Mouse (Mus musculus) left cerebral cortex, adult 2 months (tissue): Measurements from ENCODE around the gene Gm43064. TPM values are rescaled to one million over a fixed set of nuclear protein-coding genes. Genes with fewer than 3 reads are reported as not detected.
A peak's percentile ranks its signal among the peaks of the same experiment; 100 is the strongest.
"Not testable (repeated sequence)": the region's sequence is repeated elsewhere in the genome, so short reads cannot be mapped to it uniquely, and the experiment has no call there.

Source experiments
- DNase-seq, 2 experiments: peaks; one replicate each; pipeline ENCODE4 v3.0.0; 2021 to 2022; ENCODE audit warnings: low spot score in 2 of 2, mixed read lengths in 1 of 2; ENCODE audit errors: extremely low spot score in 1 of 2
- H3K27ac ChIP-seq: fragments of 200-600 bp; 2 replicates; pipeline ENCODE4 v1.8.1; 2022
- H3K4me3 ChIP-seq: fragments of 200-600 bp; 2 replicates; pipeline ENCODE4 v1.8.1; 2022
- CTCF ChIP-seq: fragments of 200-600 bp; IDR thresholded peaks from 2 replicates; pipeline ENCODE4 v1.8.1; 2022; ENCODE audit warnings: antibody characterized with exemption, mild to moderate bottlenecking, moderate library complexity
- intact Hi-C: fragments of 180-260 bp; cut with DNase I; formaldehyde crosslinking; loops from one replicate; pipeline ENCODE4 v1.15.1; 2025
- total RNA-seq, 2 experiments: library from RNA; stranded (reverse); gene quantifications; 2 replicates each; pipeline ENCODE4 v1.2.3; 2021

The Gm43064 gene
- total RNA-seq, 2 experiments from 2014 or later = 0.27 to 0.87 TPM

DNA sequence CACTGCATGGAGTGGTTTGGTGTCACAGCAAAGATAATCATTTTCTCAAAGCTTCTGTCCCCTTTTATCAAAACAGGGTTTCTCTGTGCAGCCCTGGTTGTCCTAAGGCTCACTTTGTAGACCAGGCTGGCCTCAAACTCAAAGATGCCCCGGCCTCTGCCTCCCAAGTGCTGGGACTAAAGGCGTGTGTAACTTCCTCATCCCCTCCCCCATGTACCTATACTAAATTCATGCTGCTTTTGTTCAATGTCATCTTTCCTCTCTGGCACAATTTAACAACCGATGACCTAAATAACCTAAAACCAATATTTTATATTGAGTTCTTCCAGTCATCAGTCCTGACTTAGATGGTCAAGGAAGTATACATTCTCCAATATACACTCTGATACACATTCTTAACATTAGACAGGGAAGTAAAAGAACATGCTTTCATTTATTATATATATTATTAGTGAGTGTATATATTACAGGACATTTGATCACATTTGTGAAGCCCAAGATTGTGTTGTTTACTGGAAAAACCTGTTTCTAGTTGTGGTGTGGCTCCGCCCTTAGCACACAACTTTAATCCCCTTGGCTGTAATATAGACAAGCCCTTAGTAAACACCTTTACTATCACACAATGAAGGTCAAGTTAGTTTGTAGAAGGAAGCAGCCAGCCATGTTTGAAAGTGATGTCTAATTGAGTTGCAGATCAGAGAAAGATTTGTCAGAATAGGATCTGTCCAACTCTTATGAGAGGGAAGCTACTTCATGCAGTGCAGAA lies 26.3 kb upstream of the Gm43064 start:
- no peak overlapping the region for H3K27ac ChIP-seq
- DNase-seq = no peak
- no peak overlapping the region for H3K4me3 ChIP-seq
- intact Hi-C loops = no loop called here
- TF ChIP-seq CTCF = no peak

GRCm38 (mm10) chr3:103787225-103787624 lies 22.1 kb upstream of the Gm43064 start:
- Histone ChIP-seq H3K4me3 (no peak overlapping the region), H3K27ac (no peak overlapping the region)
- DNase-seq = no peak
- intact Hi-C loops = no loop called here
- TF ChIP-seq CTCF = no peak

- DNase-seq = no peak
- intact Hi-C loops = no loop called here
- no peak for TF ChIP-seq CTCF
- Histone ChIP-seq H3K27ac (no peak overlapping the region), H3K4me3 (no peak overlapping the region)
These were observed 20.3 kb upstream of the Gm43064 start for GRCm38 (mm10) chr3:103789096-103789495.

DNA sequence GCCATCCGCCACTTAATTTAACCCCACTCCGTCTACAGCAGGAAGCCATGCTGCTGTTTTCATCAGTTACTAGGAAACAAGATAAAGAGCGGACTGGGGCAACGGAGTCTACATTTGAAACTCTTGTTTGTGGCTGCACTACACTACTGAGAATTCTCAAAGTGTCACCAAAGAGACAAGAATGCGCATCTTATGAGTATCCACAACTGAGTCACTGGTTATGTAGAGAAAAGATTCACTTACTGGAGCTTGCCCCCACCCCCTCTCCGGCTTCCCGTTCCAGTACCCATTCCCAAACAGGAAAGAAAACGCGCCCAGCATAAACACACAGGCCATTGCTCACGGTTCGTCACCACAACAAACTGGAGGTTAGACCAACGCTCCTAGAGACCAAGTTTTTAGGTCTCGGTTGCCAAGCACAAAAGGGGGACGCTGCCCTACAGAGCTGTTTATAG lies 19.5 kb upstream of the Gm43064 start:
- intact Hi-C loops = loop anchor here (2.0 kb wide), 1 partner anchor 125 kb away; the partner anchor contains the start of gene Rsbn1
- peak; percentile 20 to 21 for DNase-seq
- Histone ChIP-seq H3K4me3 (peak overlapping the region; percentile 90), H3K27ac (peak overlapping the region; percentile 99)
- TF ChIP-seq CTCF = no peak

DNA sequence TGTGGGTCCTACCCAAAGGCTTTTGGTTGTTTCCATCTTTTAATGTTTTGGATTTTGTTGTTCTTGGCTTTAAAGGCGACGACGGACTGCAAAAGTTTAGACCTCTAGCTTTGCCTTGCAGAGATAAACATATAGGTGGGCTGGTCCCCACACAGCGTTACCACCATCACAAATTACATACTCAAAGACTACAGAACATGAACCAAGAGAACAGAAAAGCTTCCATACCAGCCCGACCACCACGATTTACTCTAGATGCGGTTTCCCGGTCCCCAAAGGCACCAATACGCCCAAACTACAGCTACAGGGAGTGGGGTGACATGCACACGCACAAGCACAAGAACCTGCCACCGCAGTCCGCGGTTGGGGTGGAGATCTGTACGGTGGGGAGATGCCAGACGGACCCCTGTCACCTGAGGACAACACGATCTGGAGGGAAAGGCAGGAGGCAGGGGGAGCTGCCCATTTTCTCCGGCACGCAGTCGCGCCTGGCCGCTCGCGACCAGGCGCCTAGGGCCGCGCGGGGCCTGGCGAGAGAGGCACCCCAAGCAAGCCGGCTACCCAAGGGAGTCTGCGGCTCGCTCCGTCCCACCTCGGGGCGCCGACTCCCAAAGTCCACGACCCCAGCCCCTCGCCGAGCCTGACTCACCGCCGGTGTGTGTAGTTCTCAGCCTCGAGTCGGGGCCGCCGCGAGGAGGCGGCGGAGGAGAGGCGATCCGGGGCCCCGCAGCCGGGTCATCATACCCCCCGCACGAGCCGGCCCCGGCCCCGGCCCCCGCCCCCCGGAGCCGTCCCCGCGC lies 18.8 kb upstream of the Gm43064 start:
- DNase-seq = peak in 1 of 2 experiments; percentile 38
- TF ChIP-seq CTCF = no peak; the same call in 1 of the 2 replicates
- Histone ChIP-seq H3K27ac (peak overlapping the region; percentile 99), H3K4me3 (peak overlapping the region; percentile 90)
- intact Hi-C loops = loop anchor here (1.0 to 2.0 kb wide), 2 partner anchors 19 to 124 kb away; partner anchors contain the start of genes Ap4b1, Dclre1b, Gm43064 and Rsbn1

DNA sequence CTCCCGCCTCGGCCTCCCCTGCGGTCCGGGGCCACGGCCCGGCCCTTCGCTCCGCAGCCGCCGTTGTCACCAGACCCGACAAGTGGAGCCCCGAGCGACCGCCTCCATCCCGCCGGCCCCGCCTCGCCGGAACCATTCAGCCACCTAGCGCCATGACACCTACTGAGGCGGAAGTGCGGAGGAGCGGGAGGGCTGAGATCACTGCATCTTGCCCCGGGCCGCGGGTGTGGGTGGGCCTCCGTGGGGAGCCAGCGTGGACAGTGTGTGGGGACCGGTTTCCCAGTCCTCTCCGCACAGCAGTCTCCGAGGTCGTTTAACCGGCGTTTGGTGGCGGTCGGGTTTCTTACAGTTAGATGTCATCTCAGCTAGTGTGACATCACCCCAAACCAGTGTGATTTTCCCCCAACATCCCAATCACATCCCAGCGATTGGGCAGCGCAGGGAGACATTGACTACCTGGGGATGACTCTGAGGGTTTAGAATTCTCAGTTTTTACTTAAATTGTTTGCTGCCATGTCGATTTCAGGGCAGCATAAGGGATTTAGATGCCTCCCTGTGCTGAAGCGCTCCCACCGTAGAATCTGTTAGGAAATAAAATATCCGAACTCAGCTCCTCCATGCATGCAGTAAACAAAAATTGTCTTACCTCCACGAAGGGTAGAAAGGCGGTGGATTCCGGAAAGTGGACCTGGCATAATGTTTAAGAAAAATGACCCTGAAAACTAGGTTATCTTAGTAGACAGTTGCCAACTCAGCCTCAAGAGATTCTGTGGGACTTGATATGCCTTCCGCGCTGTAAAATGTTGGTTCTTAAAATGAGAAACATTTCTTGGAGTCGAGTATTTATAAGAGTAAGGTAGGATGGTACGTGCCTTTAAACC lies 17.9 kb upstream of the Gm43064 start, which contains the start of gene Hipk1:
TSS of gene Hipk1 (minus strand) at position 334 of the 881 bp plus-strand sequence.
- peak; percentile 94 to 95 for DNase-seq
- intact Hi-C loops = loop anchor here (1.0 to 2.0 kb wide), 2 partner anchors 18 to 123 kb away; partner anchors contain the start of genes Ap4b1, Dclre1b, Gm43064 and Rsbn1
- peak within 1 kb of the TSS; percentile 99 for H3K27ac ChIP-seq
- no peak; the same call in 1 of the 2 replicates for TF ChIP-seq CTCF
- H3K4me3 ChIP-seq = peak within 1 kb of the TSS; percentile 90

GRCm38 (mm10) chr3:103792111-103792406 lies 17.3 kb upstream of the Gm43064 start:
- peak overlapping the region; percentile 90 for H3K4me3 ChIP-seq
- DNase-seq, intact Hi-C loops: not testable (repeated sequence)
- peak overlapping the region; percentile 99 for H3K27ac ChIP-seq

GRCm38 (mm10) chr3:103792566-103792965 lies 16.8 kb upstream of the Gm43064 start:
- Histone ChIP-seq H3K27ac (no peak overlapping the region), H3K4me3 (no peak overlapping the region)
- no peak for DNase-seq
- TF ChIP-seq CTCF = no peak
- intact Hi-C loops = no loop called here

DNA sequence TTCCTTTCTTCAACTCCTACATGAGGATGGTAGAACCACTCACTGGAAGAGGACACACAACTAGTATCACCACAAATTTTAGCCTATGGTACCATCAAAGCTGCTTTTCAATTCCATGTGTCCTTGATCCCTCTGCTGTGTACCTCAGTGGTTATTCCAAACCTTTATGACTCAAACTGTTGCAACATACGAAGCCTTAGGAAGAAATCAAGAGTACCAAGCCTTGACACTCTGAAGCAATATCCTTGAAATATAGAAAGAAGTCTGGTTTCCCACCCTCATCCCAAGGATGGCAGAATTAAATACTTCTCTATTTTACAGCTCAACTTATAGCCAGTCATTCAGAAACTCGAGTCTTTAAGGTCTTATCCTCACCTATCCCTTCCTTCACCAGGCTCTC lies 13.0 kb upstream of the Gm43064 start:
- intact Hi-C loops = no loop called here
- DNase-seq = no peak
- TF ChIP-seq CTCF = no peak
- Histone ChIP-seq H3K27ac (no peak overlapping the region), H3K4me3 (no peak overlapping the region)

- no peak for DNase-seq
- Histone ChIP-seq H3K27ac (no peak overlapping the region), H3K4me3 (no peak overlapping the region)
- intact Hi-C loops = no loop called here
- no peak for TF ChIP-seq CTCF
These were observed 9.9 kb upstream of the Gm43064 start for GRCm38 (mm10) chr3:103799507-103799906.

DNA sequence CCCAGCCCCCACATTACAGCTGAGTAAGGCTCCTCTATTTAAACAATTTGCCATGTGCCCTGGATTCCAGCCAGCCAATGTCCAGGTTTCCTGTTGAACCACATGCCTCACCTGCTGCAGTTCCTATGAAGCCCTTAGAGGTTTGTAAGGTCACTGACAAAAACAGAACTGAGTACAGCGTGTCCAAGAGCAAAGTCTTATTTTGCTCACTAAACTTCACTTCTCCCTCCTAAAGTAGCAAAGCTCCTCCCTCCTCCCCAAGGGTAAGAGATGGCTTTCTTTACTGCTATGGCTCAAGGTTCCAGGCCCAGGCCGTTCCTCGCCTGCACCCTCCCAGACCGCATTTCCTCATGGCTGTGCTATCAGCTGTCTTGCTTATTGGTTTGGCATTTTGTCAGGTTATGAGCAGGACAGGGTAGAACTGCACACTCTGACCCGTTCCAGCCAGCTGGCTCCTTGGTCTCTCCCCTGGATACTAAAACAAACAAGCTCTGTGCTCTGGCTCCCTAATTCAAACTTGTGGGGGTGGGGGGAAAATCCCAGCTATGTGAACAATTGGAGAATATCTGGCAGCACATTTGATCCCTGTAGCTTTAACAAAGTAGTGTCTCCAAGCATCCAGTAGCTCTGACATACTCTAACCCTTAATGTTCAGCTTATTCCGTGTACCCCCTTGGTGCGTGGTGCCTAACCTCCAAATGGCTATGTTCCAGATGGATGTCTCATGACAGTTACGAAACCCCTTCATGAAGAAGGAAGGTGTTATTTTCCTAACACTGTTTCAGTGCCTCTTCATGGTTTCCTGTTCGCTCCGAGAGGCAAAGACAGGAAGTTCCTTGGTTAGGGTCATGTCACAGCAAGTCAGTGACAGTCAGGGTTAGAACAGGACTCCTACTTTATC lies 7.5 kb upstream of the Gm43064 start:
- DNase-seq = peak; percentile 20 to 55
- Histone ChIP-seq H3K27ac (peak overlapping the region; percentile 85), H3K4me3 (no peak overlapping the region)
- TF ChIP-seq CTCF = no peak
- intact Hi-C loops = no loop called here
